Mouse (Mus musculus) erythroblast, adult 5-6 weeks (primary cell): ENCODE data around the gene Ctbs. TPM values are rescaled to one million over a fixed set of nuclear protein-coding genes. Genes with fewer than 3 reads are reported as not detected.

Experiments used
- ATAC-seq: replicated peaks from 2 replicates; pipeline ENCODE4 v1.8.0; 2016; ENCODE audit warnings: moderate number of reproducible peaks, mild to moderate bottlenecking, moderate TSS enrichment, inconsistent platforms; ENCODE audit not compliant: poor library complexity, low FRiP score, severe bottlenecking
- total RNA-seq, 2 experiments: library from RNA; stranded (forward) in 1 of 2; stranded (reverse) in 1 of 2; fragments of 150-400 nt in 1 of 2; fragments of 200-764, 138-1000 nt in 1 of 2; gene quantifications; 2 replicates each; pipeline versions ENCODE4 v1.2.3 to v1.2.4; 2015 to 2017; ENCODE audit warnings: low replicate concordance in 2 of 2

Gene Ctbs
- total RNA-seq (2015; ENCODE audit: low replicate concordance) = 6.5 and 9.6 TPM in 2 replicates
- 2.9 and 4.6 TPM in 2 replicates for total RNA-seq (2017; ENCODE audit: low replicate concordance)

- no peak for ATAC-seq
Measured at GRCm38 (mm10) chr3:146449745-146450250, at the start of gene Ctbs. Gene Ctbs, plus strand, starts transcription at chr3:146449795.

- ATAC-seq = no peak
Measured at GRCm38 (mm10) chr3:146403770-146404169, 45.8 kb upstream of the Ctbs start.

- ATAC-seq = peak; percentile 89
Measured at GRCm38 (mm10) chr3:146404311-146405201, 45.0 kb upstream of the Ctbs start, which contains the start of gene Ssx2ip. Gene Ssx2ip, plus strand, starts transcription at chr3:146404642.

- peak; percentile 65 for ATAC-seq
Measured at GRCm38 (mm10) chr3:146405213-146406006, 44.2 kb upstream of the Ctbs start.

- no peak for ATAC-seq
Measured at GRCm38 (mm10) chr3:146406007-146406341, 43.6 kb upstream of the Ctbs start.

- no peak for ATAC-seq
Measured at GRCm38 (mm10) chr3:146407086-146407721, 42.4 kb upstream of the Ctbs start.

GRCm38 (mm10) chr3:146410114-146410513 lies 39.5 kb upstream of the Ctbs start:
- ATAC-seq = no peak

- no peak for ATAC-seq
Measured at GRCm38 (mm10) chr3:146412008-146412407, 37.6 kb upstream of the Ctbs start.

GRCm38 (mm10) chr3:146412480-146412879 lies 37.1 kb upstream of the Ctbs start:
- no peak for ATAC-seq

- ATAC-seq = no peak
Measured at GRCm38 (mm10) chr3:146413016-146413415, 36.6 kb upstream of the Ctbs start.

- no peak for ATAC-seq
Measured at GRCm38 (mm10) chr3:146413992-146414391, 35.6 kb upstream of the Ctbs start.

- ATAC-seq = no peak
Measured at GRCm38 (mm10) chr3:146414555-146414954, 35.0 kb upstream of the Ctbs start.

- no peak for ATAC-seq
Measured at GRCm38 (mm10) chr3:146417873-146418272, 31.7 kb upstream of the Ctbs start.

GRCm38 (mm10) chr3:146418901-146419300 lies 30.7 kb upstream of the Ctbs start:
- no peak for ATAC-seq

GRCm38 (mm10) chr3:146419534-146419933 lies 30.1 kb upstream of the Ctbs start:
- ATAC-seq = no peak

- no peak for ATAC-seq
Measured at GRCm38 (mm10) chr3:146419992-146420537, 29.5 kb upstream of the Ctbs start.

GRCm38 (mm10) chr3:146421787-146422186 lies 27.8 kb upstream of the Ctbs start:
- no peak for ATAC-seq

- ATAC-seq = no peak
Measured at GRCm38 (mm10) chr3:146423710-146424109, 25.9 kb upstream of the Ctbs start.

- no peak for ATAC-seq
Measured at GRCm38 (mm10) chr3:146424306-146424900, 25.2 kb upstream of the Ctbs start.
